Mouse (Mus musculus): ENCODE results near the gene Olfr1254. TPM values are rescaled to one million over a fixed set of nuclear protein-coding genes. Genes with fewer than 3 reads are reported as not detected.

Gene Olfr1254
- polyA plus RNA-seq (2014; fragmentation: Illumina TruSeq; extraction: RNeasy Lipid Tissue Mini Kit (QIAGEN cat#74804); ENCODE audit: insufficient read depth, low read depth, low replicate concordance): not detected

DNA sequence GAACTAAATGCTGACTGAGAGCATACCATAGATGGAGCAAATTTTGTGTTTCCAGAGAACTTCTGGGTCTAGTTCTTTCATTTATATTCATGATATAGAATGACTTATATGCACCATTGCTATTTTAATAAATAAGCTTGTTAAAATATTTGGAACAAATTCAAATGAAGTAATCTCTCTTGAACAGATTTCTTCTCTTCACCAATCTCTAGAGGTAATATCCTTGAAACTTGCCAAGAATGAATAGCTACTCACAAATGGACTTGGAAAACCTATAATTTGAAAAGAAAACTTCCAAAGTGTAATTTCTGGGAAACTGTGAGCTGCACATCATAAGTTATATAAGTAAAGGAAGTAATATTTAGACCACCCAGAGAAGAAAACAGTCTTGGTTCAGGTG is at the start of gene Olfr1254:
Gene Olfr1254 (minus strand): TSS at position 101 of the 400 bp plus-strand sequence.

DNA sequence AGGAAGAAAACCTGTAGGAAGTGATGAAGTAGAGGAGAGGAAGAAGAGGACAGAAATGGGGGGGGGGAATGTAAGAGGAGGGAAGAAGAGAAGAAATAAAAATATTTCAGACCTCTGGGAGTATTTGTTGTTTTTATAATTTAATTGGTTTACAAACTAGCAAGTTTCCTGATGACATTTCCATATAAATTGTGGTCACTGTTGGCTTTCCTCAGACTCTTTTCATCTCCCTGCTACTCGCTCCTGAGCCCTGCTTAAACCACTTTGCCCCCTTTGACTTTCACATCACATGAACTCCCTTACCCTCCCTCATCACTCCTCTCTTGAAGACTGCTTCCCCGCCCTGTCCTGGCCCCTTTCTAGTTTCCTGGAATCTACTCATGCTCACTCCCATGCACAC is 48.0 kb upstream of the Olfr1254 start, which contains the start of gene Olfr1256:
Gene Olfr1256 (minus strand): TSS at position 101 of the 400 bp plus-strand sequence.

DNA sequence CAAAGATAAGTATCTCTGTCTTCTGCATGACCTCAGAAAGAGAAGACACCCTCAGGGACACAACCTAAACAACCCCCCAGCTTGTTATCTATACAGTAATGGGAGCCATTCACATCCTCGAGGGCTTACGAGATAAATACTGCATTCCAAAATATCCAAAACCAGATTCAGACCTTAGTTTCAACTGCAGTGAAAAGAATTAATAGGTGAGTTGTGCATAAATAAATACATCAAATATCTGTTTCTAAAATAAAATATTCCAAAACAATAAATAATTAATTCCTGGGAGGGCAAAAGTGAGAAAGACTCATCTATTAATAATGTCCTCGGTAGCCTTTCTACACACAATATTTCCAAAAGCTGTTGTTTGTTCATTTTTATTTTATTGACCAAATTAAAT is 18.3 kb upstream of the Olfr1254 start, which contains the start of gene Olfr1255:
Gene Olfr1255 (plus strand): TSS at position 301 of the 400 bp plus-strand sequence.

DNA sequence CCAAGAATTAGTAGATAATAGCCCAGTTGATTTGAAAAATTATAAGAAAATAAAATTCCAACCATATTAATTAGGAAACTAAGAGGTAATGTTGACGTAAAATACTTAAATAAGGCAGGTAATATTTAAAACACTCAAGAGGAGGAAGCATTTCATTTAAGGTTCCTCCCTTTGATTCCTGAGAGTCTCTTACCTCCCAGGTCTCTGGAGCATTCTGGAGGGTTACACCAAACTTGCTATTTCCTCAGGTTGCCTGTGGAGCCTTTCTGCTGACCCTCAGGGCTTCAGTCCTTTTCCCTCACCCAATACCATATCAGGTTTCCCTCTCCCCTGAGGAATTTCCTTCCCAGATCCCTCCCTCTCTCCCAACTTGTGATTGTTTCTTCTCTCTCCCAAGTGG is 36.4 kb downstream of the Olfr1254 start, which contains the start of gene Olfr1253:
Gene Olfr1253 (minus strand): TSS at position 101 of the 400 bp plus-strand sequence.

Other genes with a start within 250 kb of the Olfr1254 start
- gene Olfr1245, start 215.2 kb downstream of the Olfr1254 start, polyA plus RNA-seq (2014; fragmentation: Illumina TruSeq; extraction: RNeasy Lipid Tissue Mini Kit (QIAGEN cat#74804); ENCODE audit: insufficient read depth, low read depth, low replicate concordance): not detected
- not detected for gene Olfr1246, start 200.5 kb downstream of the Olfr1254 start, polyA plus RNA-seq (2014; fragmentation: Illumina TruSeq; extraction: RNeasy Lipid Tissue Mini Kit (QIAGEN cat#74804); ENCODE audit: insufficient read depth, low read depth, low replicate concordance)
- not detected for gene Olfr1247, start 179.5 kb downstream of the Olfr1254 start, polyA plus RNA-seq (2014; fragmentation: Illumina TruSeq; extraction: RNeasy Lipid Tissue Mini Kit (QIAGEN cat#74804); ENCODE audit: insufficient read depth, low read depth, low replicate concordance)
- gene Olfr1248, start 175.4 kb downstream of the Olfr1254 start, polyA plus RNA-seq (2014; fragmentation: Illumina TruSeq; extraction: RNeasy Lipid Tissue Mini Kit (QIAGEN cat#74804); ENCODE audit: insufficient read depth, low read depth, low replicate concordance): not detected
- not detected for gene Olfr1249, start 158.6 kb downstream of the Olfr1254 start, polyA plus RNA-seq (2014; fragmentation: Illumina TruSeq; extraction: RNeasy Lipid Tissue Mini Kit (QIAGEN cat#74804); ENCODE audit: insufficient read depth, low read depth, low replicate concordance)
- gene Olfr1250, start 132.2 kb downstream of the Olfr1254 start, polyA plus RNA-seq (2014; fragmentation: Illumina TruSeq; extraction: RNeasy Lipid Tissue Mini Kit (QIAGEN cat#74804); ENCODE audit: insufficient read depth, low read depth, low replicate concordance): not detected
- gene Olfr1251, start 121.7 kb downstream of the Olfr1254 start, polyA plus RNA-seq (2014; fragmentation: Illumina TruSeq; extraction: RNeasy Lipid Tissue Mini Kit (QIAGEN cat#74804); ENCODE audit: insufficient read depth, low read depth, low replicate concordance): not detected
- gene Olfr1252, start 68.6 kb downstream of the Olfr1254 start, polyA plus RNA-seq (2014; fragmentation: Illumina TruSeq; extraction: RNeasy Lipid Tissue Mini Kit (QIAGEN cat#74804); ENCODE audit: insufficient read depth, low read depth, low replicate concordance): not detected
- gene Olfr1253, start 36.5 kb downstream of the Olfr1254 start, polyA plus RNA-seq (2014; fragmentation: Illumina TruSeq; extraction: RNeasy Lipid Tissue Mini Kit (QIAGEN cat#74804); ENCODE audit: insufficient read depth, low read depth, low replicate concordance): not detected
- gene Olfr1255, start 18.4 kb upstream of the Olfr1254 start, polyA plus RNA-seq (2014; fragmentation: Illumina TruSeq; extraction: RNeasy Lipid Tissue Mini Kit (QIAGEN cat#74804); ENCODE audit: insufficient read depth, low read depth, low replicate concordance): not detected
- not detected for gene Olfr1256, start 47.9 kb upstream of the Olfr1254 start, polyA plus RNA-seq (2014; fragmentation: Illumina TruSeq; extraction: RNeasy Lipid Tissue Mini Kit (QIAGEN cat#74804); ENCODE audit: insufficient read depth, low read depth, low replicate concordance)
- gene Olfr48, start 54.6 kb upstream of the Olfr1254 start, polyA plus RNA-seq (2014; fragmentation: Illumina TruSeq; extraction: RNeasy Lipid Tissue Mini Kit (QIAGEN cat#74804); ENCODE audit: insufficient read depth, low read depth, low replicate concordance): not detected
- not detected for gene Olfr1257, start 84.8 kb upstream of the Olfr1254 start, polyA plus RNA-seq (2014; fragmentation: Illumina TruSeq; extraction: RNeasy Lipid Tissue Mini Kit (QIAGEN cat#74804); ENCODE audit: insufficient read depth, low read depth, low replicate concordance)
- not detected for gene Olfr1258, start 133.7 kb upstream of the Olfr1254 start, polyA plus RNA-seq (2014; fragmentation: Illumina TruSeq; extraction: RNeasy Lipid Tissue Mini Kit (QIAGEN cat#74804); ENCODE audit: insufficient read depth, low read depth, low replicate concordance)
- not detected for gene Olfr1259, start 155.0 kb upstream of the Olfr1254 start, polyA plus RNA-seq (2014; fragmentation: Illumina TruSeq; extraction: RNeasy Lipid Tissue Mini Kit (QIAGEN cat#74804); ENCODE audit: insufficient read depth, low read depth, low replicate concordance)
- gene Olfr1260, start 180.7 kb upstream of the Olfr1254 start, polyA plus RNA-seq (2014; fragmentation: Illumina TruSeq; extraction: RNeasy Lipid Tissue Mini Kit (QIAGEN cat#74804); ENCODE audit: insufficient read depth, low read depth, low replicate concordance): not detected
- not detected for gene Olfr1261, start 197.6 kb upstream of the Olfr1254 start, polyA plus RNA-seq (2014; fragmentation: Illumina TruSeq; extraction: RNeasy Lipid Tissue Mini Kit (QIAGEN cat#74804); ENCODE audit: insufficient read depth, low read depth, low replicate concordance)
- not detected for gene Olfr1262, start 206.5 kb upstream of the Olfr1254 start, polyA plus RNA-seq (2014; fragmentation: Illumina TruSeq; extraction: RNeasy Lipid Tissue Mini Kit (QIAGEN cat#74804); ENCODE audit: insufficient read depth, low read depth, low replicate concordance)
- not detected for gene Olfr1263, start 218.5 kb upstream of the Olfr1254 start, polyA plus RNA-seq (2014; fragmentation: Illumina TruSeq; extraction: RNeasy Lipid Tissue Mini Kit (QIAGEN cat#74804); ENCODE audit: insufficient read depth, low read depth, low replicate concordance)
- gene Olfr1264, start 232.0 kb upstream of the Olfr1254 start, polyA plus RNA-seq (2014; fragmentation: Illumina TruSeq; extraction: RNeasy Lipid Tissue Mini Kit (QIAGEN cat#74804); ENCODE audit: insufficient read depth, low read depth, low replicate concordance): not detected
- gene Olfr1265, start 241.7 kb upstream of the Olfr1254 start, polyA plus RNA-seq (2014; fragmentation: Illumina TruSeq; extraction: RNeasy Lipid Tissue Mini Kit (QIAGEN cat#74804); ENCODE audit: insufficient read depth, low read depth, low replicate concordance): not detected